Mouse (Mus musculus): ENCODE data around the gene Gm13277.
"Not testable (repeated sequence)": the region's sequence is repeated elsewhere in the genome, so short reads cannot be mapped to it uniquely, and the experiment has no call there.

DNA sequence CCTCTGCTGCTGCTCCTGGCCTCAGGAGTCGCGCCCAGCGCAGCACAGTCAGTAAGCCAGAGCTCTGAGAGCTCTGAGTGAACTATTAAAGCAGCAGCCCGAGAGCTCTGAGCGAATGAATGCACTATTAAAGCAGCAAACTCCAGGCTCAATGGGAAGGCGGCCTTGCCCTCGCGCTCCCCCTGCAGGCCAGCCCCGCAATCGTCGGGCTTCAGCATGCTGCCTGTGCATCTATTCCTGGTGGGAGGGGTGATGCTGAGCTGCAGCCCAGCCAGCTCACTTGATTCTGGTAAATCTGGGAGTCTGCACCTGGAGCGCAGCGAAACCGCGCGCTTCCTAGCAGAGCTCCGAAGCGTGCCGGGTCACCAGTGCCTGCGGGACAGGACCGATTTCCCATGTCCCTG, 30.8 kb upstream of the Gm13277 start:
- peak; percentile 55 for TF ChIP-seq CTCF (IDR thresholded peaks at IDR 0.05; ENCODE audit: insufficient read depth, low read depth, low read length)
- not testable (repeated sequence) for TF ChIP-seq POLR2A (IDR thresholded peaks at IDR 0.05; ENCODE audit: insufficient read depth, low read depth, low read length)
